Mouse (Mus musculus) kidney, adult 11 months (tissue): ENCODE measurements around the gene Olfr98.
"Not testable (repeated sequence)": the region's sequence is repeated elsewhere in the genome, so short reads cannot be mapped to it uniquely, and the experiment has no call there.

ENCODE experiments used
- DNase-seq: peaks from one replicate; pipeline ENCODE4 v3.0.0; 2022

Olfr98 gene

GRCm38 (mm10) chr17:37263626-37264025, at the start of gene Olfr98:
TSS of gene Olfr98 (minus strand) at chr17:37263749.
- no peak for DNase-seq

GRCm38 (mm10) chr17:37310146-37310699, 46.7 kb upstream of the Olfr98 start:
- no peak for DNase-seq

GRCm38 (mm10) chr17:37308483-37308882, 44.9 kb upstream of the Olfr98 start:
- no peak for DNase-seq

- no peak for DNase-seq
Measured at GRCm38 (mm10) chr17:37304213-37304612, 40.7 kb upstream of the Olfr98 start, which contains the start of gene Olfr101. TSS of gene Olfr101 (minus strand) at chr17:37304313.

- DNase-seq: no peak
Measured at GRCm38 (mm10) chr17:37283360-37283759, 19.8 kb upstream of the Olfr98 start, which contains the start of gene Olfr99. TSS of gene Olfr99 (minus strand) at chr17:37283460.

- no peak for DNase-seq
Measured at GRCm38 (mm10) chr17:37280331-37280730, 16.8 kb upstream of the Olfr98 start.

GRCm38 (mm10) chr17:37276573-37276972, 13.0 kb upstream of the Olfr98 start:
- no peak for DNase-seq

GRCm38 (mm10) chr17:37275626-37276248, 12.2 kb upstream of the Olfr98 start:
- no peak for DNase-seq

- DNase-seq: peak; percentile 63
Measured at GRCm38 (mm10) chr17:37270702-37271092, 7.1 kb upstream of the Olfr98 start.

GRCm38 (mm10) chr17:37270058-37270701, 6.6 kb upstream of the Olfr98 start, which contains the start of gene H2-M3:
TSS of gene H2-M3 (plus strand) at chr17:37270220.
- peak; percentile 87 for DNase-seq

GRCm38 (mm10) chr17:37250544-37250943, 13.0 kb downstream of the Olfr98 start:
- DNase-seq: no peak

- DNase-seq: no peak
Measured at GRCm38 (mm10) chr17:37249460-37249859, 14.1 kb downstream of the Olfr98 start.

GRCm38 (mm10) chr17:37246715-37247114, 16.8 kb downstream of the Olfr98 start:
- DNase-seq: peak; percentile 12

- no peak for DNase-seq
Measured at GRCm38 (mm10) chr17:37242198-37242597, 21.4 kb downstream of the Olfr98 start.

- DNase-seq: not testable (repeated sequence)
Measured at GRCm38 (mm10) chr17:37237230-37237629, 26.3 kb downstream of the Olfr98 start, which contains the start of gene Olfr97. TSS of gene Olfr97 (minus strand) at chr17:37237330.

- no peak for DNase-seq
Measured at GRCm38 (mm10) chr17:37221879-37222278, 41.7 kb downstream of the Olfr98 start.

GRCm38 (mm10) chr17:37219846-37220245, 43.7 kb downstream of the Olfr98 start, which contains the start of gene Olfr96:
TSS of gene Olfr96 (plus strand) at chr17:37220146.
- DNase-seq: no peak

GRCm38 (mm10) chr17:37218486-37218885, 45.1 kb downstream of the Olfr98 start:
- no peak for DNase-seq

GRCm38 (mm10) chr17:37213018-37213417, 50.5 kb downstream of the Olfr98 start, which contains the start of gene Olfr95:
TSS of gene Olfr95 (minus strand) at chr17:37213118.
- no peak for DNase-seq
